Comparison of ENCODE assay signal across 32 mouse cellular contexts in the genomic region with DNA sequence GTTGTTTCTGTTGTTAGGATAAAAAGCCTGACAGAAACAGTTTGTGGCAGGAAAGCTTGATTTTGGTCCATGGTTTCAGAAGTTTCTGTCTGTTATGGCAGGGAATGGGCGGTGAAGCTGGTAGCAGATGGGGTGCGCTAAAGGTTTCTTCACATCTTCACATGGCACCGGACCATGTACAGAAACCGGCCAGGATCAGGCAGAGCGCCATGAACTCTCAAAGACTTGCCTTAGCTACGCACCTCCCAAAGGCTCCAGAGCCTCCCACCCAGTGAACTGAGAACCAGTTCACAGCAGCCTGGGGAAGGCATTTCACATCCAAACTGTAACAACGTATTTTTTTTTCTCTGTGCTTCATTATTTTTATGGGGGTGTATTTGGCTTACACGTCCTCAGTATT.
"Had no signal": no experiment of that assay in that cellular context is flagged by ENCODE, and none has a peak within 500 bp of the region (broad histone marks: within the 10 kb centered on the region; RNA-seq: fewer than 3 reads in every experiment).

No protein-coding gene starts in this region.

- H3K4me1 ChIP-seq: limb, embryonic 10.5 days; limb, embryonic 12.5 days; limb, embryonic 15.5 days; liver, embryonic 12.5 days; liver, embryonic 13.5 days; liver, embryonic 15.5 days; lung, embryonic 15.5 days; megakaryocyte, embryonic 14.5 days; midbrain, embryonic 13.5 days; midbrain, embryonic 15.5 days; neural tube, embryonic 12.5 days; neural tube, embryonic 13.5 days had no signal

- H3K4me2 ChIP-seq: limb, embryonic 12.5 days; limb, embryonic 13.5 days; limb, embryonic 15.5 days; liver, embryonic 11.5 days; liver, embryonic 12.5 days; liver, embryonic 13.5 days; liver, embryonic 15.5 days; lung, embryonic 14.5 days; lung, embryonic 15.5 days; midbrain, embryonic 11.5 days; midbrain, embryonic 12.5 days; midbrain, embryonic 13.5 days; midbrain, embryonic 15.5 days; neural tube, embryonic 12.5 days; neural tube, embryonic 13.5 days had no signal

- H3K9me3 ChIP-seq: limb, embryonic 10.5 days; limb, embryonic 12.5 days; limb, embryonic 13.5 days; limb, embryonic 15.5 days; liver, embryonic 12.5 days; liver, embryonic 13.5 days; liver, embryonic 15.5 days; lung, embryonic 15.5 days; midbrain, embryonic 10.5 days; midbrain, embryonic 12.5 days; midbrain, embryonic 13.5 days; midbrain, embryonic 15.5 days; neural tube, embryonic 12.5 days; neural tube, embryonic 13.5 days had no signal

- H3K9ac ChIP-seq: limb, embryonic 12.5 days; limb, embryonic 13.5 days; limb, embryonic 15.5 days; liver, embryonic 12.5 days; liver, embryonic 13.5 days; liver, embryonic 14.5 days; liver, embryonic 15.5 days; liver, postnatal 0 days; lung, embryonic 14.5 days; lung, embryonic 15.5 days; midbrain, embryonic 12.5 days; midbrain, embryonic 13.5 days; midbrain, embryonic 15.5 days; neural tube, embryonic 12.5 days; neural tube, embryonic 13.5 days had no signal

- H3K36me3 ChIP-seq: limb, embryonic 10.5 days; limb, embryonic 12.5 days; limb, embryonic 13.5 days; limb, embryonic 15.5 days; liver, embryonic 12.5 days; liver, embryonic 13.5 days; liver, embryonic 15.5 days; lung, embryonic 15.5 days; midbrain, embryonic 10.5 days; midbrain, embryonic 12.5 days; midbrain, embryonic 13.5 days; midbrain, embryonic 15.5 days; neural tube, embryonic 12.5 days; neural tube, embryonic 13.5 days had no signal

- H3K27ac ChIP-seq: limb, embryonic 10.5 days; limb, embryonic 12.5 days; limb, embryonic 13.5 days; limb, embryonic 15.5 days; liver, embryonic 12.5 days; liver, embryonic 13.5 days; liver, embryonic 14.5 days; liver, embryonic 15.5 days; lung, embryonic 15.5 days; macrophage; midbrain, embryonic 10.5 days; midbrain, embryonic 12.5 days; midbrain, embryonic 13.5 days; midbrain, embryonic 15.5 days; neural tube, embryonic 12.5 days; neural tube, embryonic 13.5 days had no signal

- H3K4me3 ChIP-seq: limb, embryonic 10.5 days; limb, embryonic 12.5 days; limb, embryonic 13.5 days; limb, embryonic 15.5 days; liver, embryonic 12.5 days; liver, embryonic 13.5 days; liver, embryonic 15.5 days; lung, embryonic 15.5 days; megakaryocyte, embryonic 14.5 days; midbrain, embryonic 10.5 days; midbrain, embryonic 12.5 days; midbrain, embryonic 13.5 days; midbrain, embryonic 15.5 days; myocyte; neural tube, embryonic 12.5 days; neural tube, embryonic 13.5 days had no signal

- H3K27me3 ChIP-seq: limb, embryonic 13.5 days; limb, embryonic 15.5 days; liver, embryonic 12.5 days; liver, embryonic 13.5 days; liver, embryonic 15.5 days; lung, embryonic 15.5 days; midbrain, embryonic 15.5 days; neural tube, embryonic 12.5 days; neural tube, embryonic 13.5 days had no signal

- ATAC-seq: liver, embryonic 12.5 days; liver, postnatal 0 days; lung, postnatal 0 days; midbrain, embryonic 13.5 days; midbrain, embryonic 15.5 days; midbrain, embryonic 16.5 days had no signal

- DNase-seq: liver; liver, embryonic 13.5 days; liver, postnatal 0 days; lung, adult 18-20 months; lung, adult 2 months; lung, embryonic 14.5 days; lung, postnatal 10 days; lung, postnatal 14 days; lung, postnatal 36 days; lung, postnatal 4 days; midbrain, embryonic 14.5 days had no signal
